Mouse (Mus musculus): ENCODE measurements around the gene Slc6a6. TPM values are rescaled to one million over a fixed set of nuclear protein-coding genes. Genes with fewer than 3 reads are reported as not detected.

Slc6a6 gene
- polyA plus RNA-seq, 2 experiments: 41.2 to 43.3 TPM

GRCm38 (mm10) chr6:91685533-91685883 lies 1.7 kb downstream of the Slc6a6 start:
- 0% methylated on average over 2 of the region's 2 CpGs for WGBS
- Histone ChIP-seq H3K27ac (replicated peaks; ENCODE audit: low read depth, low read length) (no peak overlapping the region), H3K4me3 (replicated peaks; ENCODE audit: low read length) (peak overlapping the region; percentile 90), H3K9ac (ENCODE audit: low read depth, low read length, severe bottlenecking) (no peak overlapping the region), H3K4me1 (ENCODE audit: control insufficient read depth, insufficient read depth, low read length) (peaks cover 31% of the 10 kb centered on the region), H3K9me3 (ENCODE audit: control insufficient read depth, low read length) (no peaks in the 10 kb centered on the region), H3K36me3 (ENCODE audit: control insufficient read depth, insufficient read depth, low read length) (0 out of 2 replicates have a peak, but pooled peaks cover 1% of the 10 kb centered on the region), H3K27me3 (ENCODE audit: control insufficient read depth, insufficient read depth, low read length) (no peaks in the 10 kb centered on the region), H3K4me2 (replicated peaks; ENCODE audit: low read depth, low read length, severe bottlenecking) (peak overlapping the region; percentile 75)
- no peak for TF ChIP-seq POLR2A (IDR thresholded peaks at IDR 0.05; ENCODE audit: borderline replicate concordance, extremely low read depth, insufficient read depth, insufficient read length)
- ATAC-seq (ENCODE audit: low FRiP score, low read depth) (no peak), DNase-seq (ENCODE audit: low spot score) (peak; percentile 21)

- H3K4me1 ChIP-seq (ENCODE audit: control insufficient read depth, insufficient read depth, low read length): peaks cover 31% of the 10 kb centered on the region
Observed at GRCm38 (mm10) chr6:91685896-91686295, 2.0 kb downstream of the Slc6a6 start.

GRCm38 (mm10) chr6:91686597-91686996 lies 2.7 kb downstream of the Slc6a6 start:
- Histone ChIP-seq H3K9me3 (ENCODE audit: control insufficient read depth, low read length) (no peaks in the 10 kb centered on the region), H3K36me3 (ENCODE audit: control insufficient read depth, insufficient read depth, low read length) (0 out of 2 replicates have a peak, but pooled peaks cover 2% of the 10 kb centered on the region), H3K4me3 (replicated peaks; ENCODE audit: low read length) (no peak overlapping the region), H3K27ac (replicated peaks; ENCODE audit: low read depth, low read length) (no peak overlapping the region), H3K27me3 (ENCODE audit: control insufficient read depth, insufficient read depth, low read length) (no peaks in the 10 kb centered on the region), H3K4me1 (ENCODE audit: control insufficient read depth, insufficient read depth, low read length) (peaks cover 31% of the 10 kb centered on the region), H3K4me2 (replicated peaks; ENCODE audit: low read depth, low read length, severe bottlenecking) (peak overlapping the region; percentile 3), H3K9ac (ENCODE audit: low read depth, low read length, severe bottlenecking) (no peak overlapping the region)
- no peak for TF ChIP-seq POLR2A (IDR thresholded peaks at IDR 0.05; ENCODE audit: borderline replicate concordance, extremely low read depth, insufficient read depth, insufficient read length)
- WGBS: 52% methylated on average over 4 of the region's 4 CpGs
- DNase-seq (ENCODE audit: low spot score): peak; percentile 76
- ATAC-seq (ENCODE audit: low FRiP score, low read depth): no peak

More at GRCm38 (mm10) chr6:91685896-91686295, 2.0 kb downstream of the Slc6a6 start:
- ATAC-seq (ENCODE audit: low FRiP score, low read depth) (no peak), DNase-seq (ENCODE audit: low spot score) (no peak)
- peak overlapping the region; percentile 90 for H3K4me3 ChIP-seq (replicated peaks; ENCODE audit: low read length)
- WGBS: 70% methylated on average over 7 of the region's 7 CpGs
- H3K27me3 ChIP-seq (ENCODE audit: control insufficient read depth, insufficient read depth, low read length): no peaks in the 10 kb centered on the region
- H3K9ac ChIP-seq (ENCODE audit: low read depth, low read length, severe bottlenecking): no peak overlapping the region
- no peak for TF ChIP-seq POLR2A (IDR thresholded peaks at IDR 0.05; ENCODE audit: borderline replicate concordance, extremely low read depth, insufficient read depth, insufficient read length)
- no peak overlapping the region for H3K27ac ChIP-seq (replicated peaks; ENCODE audit: low read depth, low read length)
- H3K9me3 ChIP-seq (ENCODE audit: control insufficient read depth, low read length): no peaks in the 10 kb centered on the region
- 0 out of 2 replicates have a peak, but pooled peaks cover 2% of the 10 kb centered on the region for H3K36me3 ChIP-seq (ENCODE audit: control insufficient read depth, insufficient read depth, low read length)
- H3K4me2 ChIP-seq (replicated peaks; ENCODE audit: low read depth, low read length, severe bottlenecking): peak overlapping the region; percentile 75

- Histone ChIP-seq H3K27me3 (ENCODE audit: control insufficient read depth, insufficient read depth, low read length) (no peaks in the 10 kb centered on the region), H3K9ac (ENCODE audit: low read depth, low read length, severe bottlenecking) (no peak overlapping the region), H3K4me2 (replicated peaks; ENCODE audit: low read depth, low read length, severe bottlenecking) (no peak overlapping the region), H3K36me3 (ENCODE audit: control insufficient read depth, insufficient read depth, low read length) (peaks cover 9% of the 10 kb centered on the region; the same call in 1 of the 2 replicates), H3K4me3 (replicated peaks; ENCODE audit: low read length) (no peak overlapping the region), H3K27ac (replicated peaks; ENCODE audit: low read depth, low read length) (no peak overlapping the region), H3K4me1 (ENCODE audit: control insufficient read depth, insufficient read depth, low read length) (peaks cover 31% of the 10 kb centered on the region), H3K9me3 (ENCODE audit: control insufficient read depth, low read length) (no peaks in the 10 kb centered on the region)
- 45% methylated on average over 6 of the region's 6 CpGs for WGBS
- TF ChIP-seq POLR2A (IDR thresholded peaks at IDR 0.05; ENCODE audit: borderline replicate concordance, extremely low read depth, insufficient read depth, insufficient read length): no peak
- no peak for ATAC-seq (ENCODE audit: low FRiP score, low read depth)
- no peak for DNase-seq (ENCODE audit: low spot score)
Observed at GRCm38 (mm10) chr6:91688021-91688420, 4.2 kb downstream of the Slc6a6 start.

- ATAC-seq (ENCODE audit: low FRiP score, low read depth): no peak
- Histone ChIP-seq H3K27ac (replicated peaks; ENCODE audit: low read depth, low read length) (no peak overlapping the region), H3K9me3 (ENCODE audit: control insufficient read depth, low read length) (no peaks in the 10 kb centered on the region), H3K27me3 (ENCODE audit: control insufficient read depth, insufficient read depth, low read length) (no peaks in the 10 kb centered on the region), H3K4me2 (replicated peaks; ENCODE audit: low read depth, low read length, severe bottlenecking) (no peak overlapping the region), H3K4me3 (replicated peaks; ENCODE audit: low read length) (no peak overlapping the region), H3K9ac (ENCODE audit: low read depth, low read length, severe bottlenecking) (no peak overlapping the region), H3K36me3 (ENCODE audit: control insufficient read depth, insufficient read depth, low read length) (peaks cover 9% of the 10 kb centered on the region; the same call in 1 of the 2 replicates), H3K4me1 (ENCODE audit: control insufficient read depth, insufficient read depth, low read length) (peaks cover 31% of the 10 kb centered on the region)
- no peak for DNase-seq (ENCODE audit: low spot score)
- TF ChIP-seq POLR2A (IDR thresholded peaks at IDR 0.05; ENCODE audit: borderline replicate concordance, extremely low read depth, insufficient read depth, insufficient read length): no peak
Observed at GRCm38 (mm10) chr6:91689231-91689630, 5.4 kb downstream of the Slc6a6 start.

GRCm38 (mm10) chr6:91690222-91690621 lies 6.4 kb downstream of the Slc6a6 start:
- no peaks in the 10 kb centered on the region for H3K27me3 ChIP-seq (ENCODE audit: control insufficient read depth, insufficient read depth, low read length)
- H3K4me3 ChIP-seq (replicated peaks; ENCODE audit: low read length): no peak overlapping the region
- WGBS: 78% methylated on average over 7 of the region's 7 CpGs
- H3K9me3 ChIP-seq (ENCODE audit: control insufficient read depth, low read length): no peaks in the 10 kb centered on the region
- ATAC-seq (ENCODE audit: low FRiP score, low read depth): no peak
- no peak overlapping the region for H3K4me2 ChIP-seq (replicated peaks; ENCODE audit: low read depth, low read length, severe bottlenecking)
- H3K9ac ChIP-seq (ENCODE audit: low read depth, low read length, severe bottlenecking): no peak overlapping the region
- no peak for TF ChIP-seq POLR2A (IDR thresholded peaks at IDR 0.05; ENCODE audit: borderline replicate concordance, extremely low read depth, insufficient read depth, insufficient read length)
- no peak for DNase-seq (ENCODE audit: low spot score)
- no peak overlapping the region for H3K27ac ChIP-seq (replicated peaks; ENCODE audit: low read depth, low read length)
- H3K4me1 ChIP-seq (ENCODE audit: control insufficient read depth, insufficient read depth, low read length): peaks cover 25% of the 10 kb centered on the region
- H3K36me3 ChIP-seq (ENCODE audit: control insufficient read depth, insufficient read depth, low read length): peaks cover 9% of the 10 kb centered on the region; the same call in 1 of the 2 replicates

All from limb, embryonic 14.5 days (tissue).